Mouse (Mus musculus) heart, adult 2 months (tissue): ENCODE data around the gene Ptch1.

Experiments used
- EP300 ChIP-seq: fragments of 200-500 bp; IDR thresholded peaks from 2 replicates; pipeline ENCODE4 v1.6.1; 2011; ENCODE audit warnings: low read depth, low read length, control low read depth; ENCODE audit not compliant: insufficient read depth
- POLR2A ChIP-seq: fragments of 200-500 bp; IDR thresholded peaks from 2 replicates; pipeline ENCODE4 v1.6.1; 2011; ENCODE audit warnings: mild to moderate bottlenecking, low read depth, low read length, control low read depth; ENCODE audit not compliant: insufficient read depth

GRCm38 (mm10) chr13:63613201-63613600 lies 39.8 kb upstream of the Ptch1 start:
- TF ChIP-seq EP300 (no peak), POLR2A (no peak)
